Mouse (Mus musculus) C2C12 (cell line): ENCODE results near the gene Tfpt.

Experiments
- CEBPB ChIP-seq: IDR thresholded peaks from one replicate; pipeline ENCODE4 v1.6.1; 2011; ENCODE audit warnings: low read depth, mild to moderate bottlenecking, control low read depth, moderate library complexity
- CTCF ChIP-seq: IDR thresholded peaks from one replicate; pipeline ENCODE4 v1.5.1; 2011; ENCODE audit not compliant: control insufficient read depth, insufficient read depth, insufficient read length
- FOSL1 ChIP-seq: IDR thresholded peaks from one replicate; pipeline ENCODE4 v1.8.0; 2011; ENCODE audit warnings: mild to moderate bottlenecking, low read length; ENCODE audit not compliant: poor library complexity, insufficient read depth, severe bottlenecking
- MAX ChIP-seq: IDR thresholded peaks from one replicate; pipeline ENCODE4 v1.6.1; 2011; ENCODE audit warnings: mild to moderate bottlenecking, control low read depth
- MYOD1 ChIP-seq: IDR thresholded peaks from one replicate; pipeline ENCODE4 v1.6.1; 2011; ENCODE audit warnings: low read depth; ENCODE audit not compliant: control insufficient read depth, insufficient read length
- MYOG ChIP-seq: IDR thresholded peaks from one replicate; pipeline ENCODE4 v1.6.1; 2011; ENCODE audit not compliant: control insufficient read depth, insufficient read length; ENCODE audit errors: extremely low read depth
- USF1 ChIP-seq: IDR thresholded peaks from one replicate; pipeline ENCODE4 v1.6.1; 2011; ENCODE audit warnings: low read depth, mild to moderate bottlenecking, control low read depth, moderate library complexity

- TF ChIP-seq MAX (no peak), CTCF (no peak), CEBPB (no peak), USF1 (no peak), MYOD1 (no peak), MYOG (no peak), FOSL1 (no peak)
Observed at GRCm38 (mm10) chr7:3614021-3614420, 15.7 kb downstream of the Tfpt start.
